ENCODE assay signal across 8 mouse cellular contexts in genomic region chrX:162791392-162791791, GRCm38 (mm10). TPM values are rescaled to one million over a fixed set of nuclear protein-coding genes. Genes with fewer than 3 reads are reported as not detected.
DNase-seq lines count a peak whose midpoint lies in the region; TF ChIP-seq lines count a peak whose summit lies in the region.
"Not testable (repeated sequence)": the region's sequence is repeated elsewhere in the genome, so short reads cannot be mapped to it uniquely, and the experiment has no call there.

No protein-coding gene starts in this region.

- TF ChIP-seq POLR2A in kidney, adult 2 months (IDR thresholded peaks at IDR 0.05; ENCODE audit: low read depth, low read length), result not testable (repeated sequence)

- peak; percentile 50 for TF ChIP-seq CTCF in gastrocnemius, adult 2 months (IDR thresholded peaks at IDR 0.05)
- not testable (repeated sequence) for TF ChIP-seq CTCF in kidney, adult 2 months (conservative IDR thresholded peaks at IDR 0.05; ENCODE audit: insufficient read depth, insufficient read length, low read depth, low read length)

- not testable (repeated sequence) for H3K27me3 ChIP-seq in kidney, adult 2 months (replicated peaks; ENCODE audit: control insufficient read depth, insufficient read depth, low read length); splenic B cell, adult 2 months (ENCODE audit: control insufficient read depth, insufficient read depth, low read length, poor library complexity, severe bottlenecking)

- H3K27ac ChIP-seq in gastrocnemius, adult 2 months; kidney, adult 2 months (ENCODE audit: insufficient read depth, low read depth, low read length): not testable (repeated sequence)

- WGBS in kidney, adult 2 months, result 86% methylated on average over 5 of the region's 5 CpGs

- intact Hi-C loops in gastrocnemius, adult 2 months (cut with DNase I); left cerebral cortex, postnatal 4 days (cut with DNase I): not testable (repeated sequence)

- DNase-seq in B cell, adult 2 months, result peak; percentile 25 to 26
- peak; percentile 12 for DNase-seq in R1 (ENCODE audit: low read depth, low spot score)
- not testable (repeated sequence) for DNase-seq in gastrocnemius, adult 2 months
- DNase-seq in kidney, adult 2 months, result peak; percentile 4
- peak; percentile 1 for DNase-seq in left cerebral cortex, postnatal 4 days
- peak; percentile 5 for DNase-seq in lung, postnatal 14 days
- peak; percentile 33 for DNase-seq in splenic B cell, adult 2 months (ENCODE audit: low read depth, low spot score)
- peak; percentile 2 to 8 for DNase-seq in thymus, postnatal 36 days

- not testable (repeated sequence) for H3K4me1 ChIP-seq in kidney, adult 2 months (ENCODE audit: control insufficient read depth, insufficient read depth, low read length)

- not testable (repeated sequence) for H3K36me3 ChIP-seq in kidney, adult 2 months (ENCODE audit: control insufficient read depth, insufficient read depth, low read length); splenic B cell, adult 2 months (ENCODE audit: control insufficient read depth, insufficient read depth, low read length, poor library complexity, severe bottlenecking)

- H3K4me3 ChIP-seq in gastrocnemius, adult 2 months; kidney, adult 2 months (ENCODE audit: insufficient read depth, low read depth, low read length): not testable (repeated sequence)

RNA-seq across cellular contexts. Expression of gene Rbbp7, which starts 31.2 kb away (rescaled TPM):
- 10 to 100 TPM; 82.1 to 91.2 TPM for total RNA-seq in gastrocnemius, adult 2 months (2021)
- polyA plus RNA-seq in kidney, adult 2 months (2012; rRNA removed), result 53.5 and 62.7 TPM in 2 replicates
- total RNA-seq in left cerebral cortex, postnatal 4 days (2021), result 100 to 1,000 TPM; 148 to 154 TPM

RNA-seq across cellular contexts. Expression of gene Txlng, which starts 37.9 kb away (rescaled TPM):
- total RNA-seq in gastrocnemius, adult 2 months (2021), result 1 to 10 TPM; 8.1 to 8.9 TPM
- 2.6 and 4.5 TPM in 2 replicates for polyA plus RNA-seq in kidney, adult 2 months (2012; rRNA removed)
- 10 to 100 TPM; 12.3 to 13.7 TPM for total RNA-seq in left cerebral cortex, postnatal 4 days (2021)
